Mouse (Mus musculus) spleen, adult 2 months (tissue): ENCODE results near the gene Klk1b16. TPM values are rescaled to one million over a fixed set of nuclear protein-coding genes. Genes with fewer than 3 reads are reported as not detected.
"Not testable (repeated sequence)": the region's sequence is repeated elsewhere in the genome, so short reads cannot be mapped to it uniquely, and the experiment has no call there.

Experiments used
- DNase-seq, 2 experiments: peaks; one replicate each; pipeline versions ENCODE4 v3.0.0 to v3.0.0-alpha.2; 2012 to 2021; ENCODE audit warnings: low spot score in 2 of 2, low read depth in 1 of 2
- H3K27ac ChIP-seq: fragments of 200-500 bp; 2 replicates; pipeline ENCODE4 v1.5.1; 2012; ENCODE audit warnings: low read length, inconsistent platforms; ENCODE audit not compliant: insufficient read depth
- H3K27me3 ChIP-seq: fragments of 200-500 bp; 2 replicates; pipeline ENCODE4 v1.6.1; 2012; ENCODE audit warnings: mild to moderate bottlenecking, moderate library complexity, low read length, inconsistent platforms; ENCODE audit not compliant: control insufficient read depth, insufficient read depth
- H3K36me3 ChIP-seq: fragments of 200-500 bp; 2 replicates; pipeline ENCODE4 v1.6.1; 2012; ENCODE audit warnings: mild to moderate bottlenecking, low read length, inconsistent platforms; ENCODE audit not compliant: control insufficient read depth, insufficient read depth
- H3K4me1 ChIP-seq: fragments of 200-500 bp; 2 replicates; pipeline ENCODE4 v1.6.1; 2011; ENCODE audit warnings: inconsistent platforms; ENCODE audit not compliant: control insufficient read depth, insufficient read depth, insufficient read length
- H3K4me3 ChIP-seq: fragments of 200-500 bp; 2 replicates; pipeline ENCODE4 v1.5.1; 2011; ENCODE audit warnings: mild to moderate bottlenecking, inconsistent platforms; ENCODE audit not compliant: insufficient read depth, insufficient read length; ENCODE audit errors: extremely low read depth
- CTCF ChIP-seq: fragments of 200-500 bp; IDR thresholded peaks from 2 replicates; pipeline ENCODE4 v1.5.1; 2011; ENCODE audit warnings: mild to moderate bottlenecking, inconsistent platforms; ENCODE audit not compliant: insufficient read depth, insufficient read length, insufficient replicate concordance; ENCODE audit errors: extremely low read depth
- POLR2A ChIP-seq: fragments of 200-500 bp; IDR thresholded peaks from 2 replicates; pipeline ENCODE4 v1.6.1; 2011; ENCODE audit warnings: low read depth, low read length, inconsistent platforms
- WGBS: fragments of 180-500 bp; shearing (Covaris S2); methylation state at CpG from one replicate; pipeline ENCODE4 v1.1.7; 2018; 5-methylcytosine and 5-hydroxymethylcytosine counted together
- polyA plus RNA-seq: library from polyadenylated mRNA; depleted of rRNA; stranded (reverse); fragments of >200 nt; gene quantifications from 2 replicates; pipeline ENCODE4 v1.2.3, GENCODE M21; 2012; rRNA removed

Gene Klk1b16
- 0.06 TPM in 1 of 2 replicates, not detected in the other for polyA plus RNA-seq

DNA sequence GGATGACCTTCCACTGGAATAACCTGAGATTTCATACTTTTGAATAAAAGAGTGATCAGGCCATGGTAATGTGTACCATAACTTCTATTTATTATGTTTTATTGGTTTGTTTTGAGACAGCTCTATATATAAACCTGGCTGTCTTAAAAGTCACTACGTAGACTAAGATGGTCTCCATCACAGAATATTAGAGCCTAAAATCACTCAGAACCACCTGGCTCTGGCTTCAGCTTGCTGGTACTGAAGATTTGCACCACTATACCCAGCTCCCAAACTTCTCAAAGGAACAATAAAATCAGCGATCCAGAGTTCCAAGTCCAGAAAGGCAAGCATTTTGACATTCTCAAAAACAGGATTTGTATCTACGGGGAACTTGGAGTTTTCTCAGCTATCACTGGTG is at the start of gene Klk1b16:
TSS of gene Klk1b16 (plus strand) at position 301 of the 400 bp plus-strand sequence.
- H3K4me3 ChIP-seq: no peak within 1 kb of the TSS
- H3K27me3 ChIP-seq: no peaks in the 10 kb centered on the region
- TF ChIP-seq POLR2A (no peak), CTCF (no peak)
- no peak for DNase-seq
- 86% methylated on average over 3 of the region's 3 CpGs for WGBS
- no peaks in the 10 kb centered on the region for H3K36me3 ChIP-seq
- H3K27ac ChIP-seq: no peak within 1 kb of the TSS
- no peaks in the 10 kb centered on the region for H3K4me1 ChIP-seq

DNA sequence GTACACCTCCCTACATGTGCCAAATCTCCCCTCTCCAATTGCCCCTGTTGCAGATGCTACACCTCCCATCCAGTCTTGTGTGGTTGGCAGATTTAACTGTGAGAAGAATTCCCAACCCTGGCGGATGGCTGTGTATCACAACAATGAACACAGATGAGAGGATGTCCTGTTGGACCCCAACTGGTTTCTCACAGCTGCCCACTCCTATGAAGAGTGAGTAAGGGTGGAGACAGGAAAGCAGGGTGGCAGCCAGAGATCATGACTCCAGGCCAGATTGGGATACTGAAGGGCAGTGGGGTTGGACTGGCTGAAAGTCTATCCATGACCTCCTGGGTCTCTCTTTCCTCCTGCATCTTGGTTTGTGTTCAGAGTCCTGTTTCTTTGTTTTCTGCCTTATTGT is 40.5 kb upstream of the Klk1b16 start:
- Histone ChIP-seq H3K36me3 (no peaks in the 10 kb centered on the region), H3K4me1 (no peaks in the 10 kb centered on the region), H3K4me3 (no peak overlapping the region), H3K27me3 (no peaks in the 10 kb centered on the region), H3K27ac (no peak overlapping the region)
- DNase-seq: no peak
- 81% methylated on average over 1 of the region's 1 CpGs for WGBS
- no peak for TF ChIP-seq POLR2A
- TF ChIP-seq CTCF: no peak

DNA sequence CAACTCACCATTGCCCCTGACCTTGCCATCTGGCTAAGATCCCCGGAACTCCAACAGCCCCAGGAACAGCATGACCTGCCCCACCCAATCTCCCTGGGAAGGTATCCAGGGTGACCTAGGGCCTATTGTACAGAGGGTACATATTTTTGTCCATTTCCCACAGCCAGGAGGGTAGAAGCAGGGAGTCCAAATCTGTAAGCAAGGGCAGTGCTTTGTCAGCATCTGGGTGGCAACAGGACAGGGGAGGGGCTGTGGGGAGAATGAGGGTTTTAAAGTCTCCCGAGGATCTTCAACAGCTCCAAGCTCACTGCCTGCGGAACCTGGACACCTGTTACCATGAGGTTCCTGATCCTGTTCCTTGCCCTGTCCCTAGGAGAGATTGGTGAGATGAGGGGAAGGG is 34.5 kb upstream of the Klk1b16 start, which contains the start of gene Klk1b21:
TSS of gene Klk1b21 (plus strand) at position 301 of the 400 bp plus-strand sequence.
- not testable (repeated sequence) for H3K27me3 ChIP-seq, H3K27ac ChIP-seq, H3K4me1 ChIP-seq, H3K36me3 ChIP-seq, H3K4me3 ChIP-seq, DNase-seq
- WGBS: 76% methylated on average over 3 of the region's 3 CpGs

DNA sequence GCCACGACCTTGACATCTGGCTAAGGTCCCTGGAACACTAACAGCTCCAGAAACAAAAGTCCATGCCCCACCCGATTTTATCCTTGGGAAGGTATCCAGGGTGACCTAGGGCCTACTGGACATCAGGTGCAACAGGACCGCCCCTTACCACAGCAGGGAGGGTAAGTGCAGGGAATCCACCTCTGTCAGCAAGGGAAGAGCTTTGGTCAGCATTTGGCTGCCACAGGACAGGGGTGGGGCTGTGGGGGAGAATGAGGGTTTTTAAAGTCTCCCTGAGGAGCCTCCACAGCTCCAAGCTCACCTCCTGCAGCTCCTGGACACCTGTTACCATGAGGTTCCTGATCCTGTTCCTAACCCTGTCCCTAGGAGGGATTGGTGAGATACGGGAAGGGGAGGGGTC is 24.2 kb upstream of the Klk1b16 start, which contains the start of gene Klk1b22:
TSS of gene Klk1b22 (plus strand) at position 301 of the 400 bp plus-strand sequence.
- Histone ChIP-seq H3K27me3 (no peaks in the 10 kb centered on the region), H3K27ac (no peak within 1 kb of the TSS), H3K4me3 (no peak within 1 kb of the TSS), H3K36me3 (no peaks in the 10 kb centered on the region), H3K4me1 (no peaks in the 10 kb centered on the region)
- TF ChIP-seq POLR2A: no peak
- TF ChIP-seq CTCF: no peak
- WGBS: 68% methylated on average over 4 of the region's 4 CpGs
- DNase-seq: no peak

DNA sequence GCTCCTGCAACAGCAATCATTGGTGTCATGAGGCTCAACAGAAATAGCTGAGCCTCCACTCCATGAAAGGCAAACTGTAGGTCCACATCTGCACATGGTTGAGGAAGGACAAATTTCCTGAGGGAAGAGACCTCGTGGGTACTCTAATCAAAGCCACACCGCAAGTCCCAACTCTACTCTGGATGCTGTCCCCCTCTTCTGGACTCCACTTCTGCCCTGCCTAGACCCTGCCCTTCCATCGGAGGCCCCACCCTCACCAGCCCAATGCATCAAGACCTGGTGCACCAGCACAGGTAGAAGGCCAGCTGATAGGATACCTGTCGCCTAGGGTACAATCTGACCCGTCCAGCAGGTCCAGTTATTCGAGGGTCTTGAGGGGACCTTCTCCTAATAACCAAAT is 13.1 kb upstream of the Klk1b16 start:
- Histone ChIP-seq H3K4me3 (no peak overlapping the region), H3K36me3 (no peaks in the 10 kb centered on the region), H3K27me3 (no peaks in the 10 kb centered on the region), H3K27ac (no peak overlapping the region), H3K4me1 (no peaks in the 10 kb centered on the region)
- WGBS: 87% methylated on average over 6 of the region's 6 CpGs
- TF ChIP-seq CTCF (no peak), POLR2A (no peak)
- DNase-seq: no peak

DNA sequence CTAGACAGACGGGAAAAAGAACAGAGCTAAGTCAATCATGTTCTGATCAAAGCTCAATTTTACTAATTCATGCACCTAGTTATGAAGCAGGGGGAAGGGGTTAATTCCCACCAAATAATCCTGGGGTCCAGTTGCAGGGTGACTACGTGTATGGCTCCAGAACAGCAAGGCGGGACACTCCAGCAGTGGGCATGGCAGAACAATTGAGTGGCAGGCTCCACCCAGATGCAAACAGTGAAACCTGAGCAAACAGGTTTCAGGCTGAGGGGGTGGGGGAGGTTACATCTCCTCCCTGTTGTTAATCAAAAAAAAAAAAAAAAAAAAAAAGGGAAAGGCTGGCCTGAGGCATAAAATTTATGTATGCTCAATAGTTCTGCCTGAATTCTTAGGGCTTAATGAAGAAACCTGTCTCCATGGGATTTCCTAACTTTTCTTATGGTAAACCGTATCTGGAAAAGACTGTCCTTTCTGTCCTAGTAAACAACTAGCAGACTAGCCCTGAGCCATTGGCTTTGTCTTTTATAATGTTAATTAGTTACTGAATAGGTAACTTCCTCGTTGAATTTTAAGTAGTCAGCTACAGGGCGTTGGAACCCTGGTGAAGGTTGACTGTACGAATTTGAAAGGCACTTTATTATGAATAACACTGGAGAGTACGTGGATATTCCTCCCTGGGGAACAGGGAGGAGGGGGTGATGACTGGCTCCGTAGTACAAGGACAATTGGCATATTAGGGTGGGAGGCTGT is 42.9 kb downstream of the Klk1b16 start:
- no peak for TF ChIP-seq CTCF
- TF ChIP-seq POLR2A: no peak
- no peaks in the 10 kb centered on the region for H3K4me1 ChIP-seq
- H3K27me3 ChIP-seq: no peaks in the 10 kb centered on the region
- 81% methylated on average over 9 of the region's 9 CpGs for WGBS
- H3K4me3 ChIP-seq: no peak overlapping the region
- no peak for DNase-seq
- H3K36me3 ChIP-seq: no peaks in the 10 kb centered on the region
- H3K27ac ChIP-seq: no peak overlapping the region

DNA sequence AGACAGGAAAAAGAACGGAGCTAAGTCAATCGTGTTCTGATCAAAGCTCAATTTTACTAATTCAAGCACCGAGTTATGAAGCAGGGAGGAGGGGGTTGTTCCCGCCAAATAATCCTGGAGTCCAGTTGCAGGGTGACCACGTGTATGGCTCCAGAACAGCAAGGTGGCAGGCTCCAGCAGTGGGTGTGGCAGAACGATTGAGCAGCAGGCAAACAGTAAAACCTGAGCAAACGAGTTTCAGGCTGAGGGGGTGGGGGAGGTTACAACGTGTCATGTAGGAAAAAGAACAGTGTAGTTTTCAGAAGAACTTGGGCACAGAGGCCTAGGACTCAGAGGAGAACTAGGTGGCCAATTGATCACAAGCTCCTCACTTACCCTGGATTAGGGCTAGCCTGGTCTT is 49.9 kb downstream of the Klk1b16 start:
- not testable (repeated sequence) for H3K4me3 ChIP-seq, DNase-seq, H3K27ac ChIP-seq, H3K36me3 ChIP-seq, H3K27me3 ChIP-seq, H3K4me1 ChIP-seq
- 70% methylated on average over 8 of the region's 8 CpGs for WGBS

DNA sequence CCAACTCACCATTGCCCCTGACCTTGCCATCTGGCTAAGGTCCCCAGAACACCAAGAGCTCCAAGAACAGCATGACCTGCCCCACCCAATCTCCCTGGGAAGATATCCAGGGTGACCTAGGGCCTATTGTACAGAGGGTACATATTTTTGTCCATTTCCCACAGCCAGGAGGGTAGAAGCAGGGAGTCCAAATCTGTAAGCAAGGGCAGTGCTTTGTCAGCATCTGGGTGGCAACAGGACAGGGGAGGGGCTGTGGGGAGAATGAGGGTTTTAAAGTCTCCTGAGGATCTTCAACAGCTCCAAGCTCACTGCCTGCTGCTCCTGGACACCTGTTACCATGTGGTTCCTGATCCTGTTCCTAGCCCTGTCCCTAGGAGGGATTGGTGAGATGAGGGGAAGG is 51.4 kb downstream of the Klk1b16 start, which contains the start of gene Klk1b24:
TSS of gene Klk1b24 (plus strand) at position 301 of the 400 bp plus-strand sequence.
- H3K4me1 ChIP-seq, DNase-seq, H3K27ac ChIP-seq, H3K4me3 ChIP-seq, H3K36me3 ChIP-seq, H3K27me3 ChIP-seq: not testable (repeated sequence)
